Mouse (Mus musculus) embryonic facial prominence, embryonic 12.5 days (tissue): Measurements from ENCODE around the gene Htr2a. TPM values are rescaled to one million over a fixed set of nuclear protein-coding genes. Genes with fewer than 3 reads are reported as not detected.

Experiments used
- ATAC-seq: fragments of 200-750 bp; cut with Nextera tagmentation; 2 replicates; pipeline ENCODE4 v1.8.0; 2017; ENCODE audit not compliant: insufficient number of reproducible peaks, insufficient read depth, low FRiP score, low TSS enrichment
- H3K27ac ChIP-seq: fragments of 300-500 bp; sonication (generic); 2 replicates; pipeline ENCODE4 v1.5.1; 2016; ENCODE audit warnings: mild to moderate bottlenecking
- H3K27me3 ChIP-seq: fragments of 300-500 bp; sonication (generic); 2 replicates; pipeline ENCODE4 v1.6.1; 2016; ENCODE audit warnings: mild to moderate bottlenecking, moderate library complexity
- H3K36me3 ChIP-seq: fragments of 300-500 bp; sonication (generic); 2 replicates; pipeline ENCODE4 v1.6.1; 2016; ENCODE audit warnings: mild to moderate bottlenecking
- H3K4me1 ChIP-seq: fragments of 300-500 bp; sonication (generic); 2 replicates; pipeline ENCODE4 v1.6.1; 2016
- H3K4me2 ChIP-seq: fragments of 300-500 bp; sonication (generic); replicated peaks from 2 replicates; pipeline ENCODE4 v1.6.1; 2016; ENCODE audit warnings: mild to moderate bottlenecking, moderate library complexity
- H3K4me3 ChIP-seq: fragments of 300-500 bp; sonication (generic); 2 replicates; pipeline ENCODE4 v1.5.1; 2016; ENCODE audit warnings: mild to moderate bottlenecking
- H3K9ac ChIP-seq: fragments of 300-500 bp; sonication (generic); 2 replicates; pipeline ENCODE4 v1.6.1; 2016; ENCODE audit warnings: mild to moderate bottlenecking, moderate library complexity
- H3K9me3 ChIP-seq: fragments of 300-500 bp; sonication (generic); 2 replicates; pipeline ENCODE4 v1.6.1; 2016; ENCODE audit warnings: mild to moderate bottlenecking, moderate library complexity
- WGBS: fragments of 180-500 bp; shearing (Covaris S2); methylation state at CpG from one replicate; pipeline ENCODE4 v1.1.7; 2016; 5-methylcytosine and 5-hydroxymethylcytosine counted together
- polyA plus RNA-seq: library from polyadenylated mRNA; unstranded; fragments of >200 nt; fragmentation: Nextera tagmentation; extraction: Ambion mirVana; gene quantifications from 2 replicates; pipeline ENCODE4 v1.2.1, GENCODE M21; 2016

The Htr2a gene
- polyA plus RNA-seq: 0.42 TPM in 2 replicates

DNA sequence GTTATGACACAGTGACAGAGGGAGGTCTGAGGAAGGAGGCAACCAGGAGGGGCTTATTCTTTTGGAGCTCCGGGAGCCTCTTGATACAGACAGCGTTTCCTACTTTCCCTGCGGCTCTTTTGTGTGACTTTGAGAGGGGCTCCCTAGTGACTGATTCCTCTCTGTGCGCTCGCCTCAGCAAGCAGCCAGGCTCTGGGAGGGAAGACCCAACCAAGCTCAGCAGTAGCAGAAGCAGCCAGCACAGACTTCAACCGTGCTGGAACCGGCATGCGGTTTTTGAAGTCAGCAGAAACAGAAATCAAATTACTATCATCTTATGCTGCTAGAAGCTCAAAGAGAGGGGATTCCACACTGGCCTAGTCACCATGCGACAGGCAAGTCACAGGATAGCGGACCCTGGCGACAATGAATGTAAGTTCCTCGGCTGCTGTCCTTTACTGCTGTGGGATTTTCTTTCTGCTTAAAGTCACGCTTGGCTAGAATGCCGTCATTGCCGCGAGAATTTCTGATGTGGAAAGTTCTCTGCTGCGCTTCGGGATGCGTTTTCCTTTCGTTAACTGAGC lies at the start of gene Htr2a:
Htr2a (plus strand) TSS at position 22 of the 563 bp plus-strand sequence.
- ATAC-seq: no peak
- no peaks in the 10 kb centered on the region for H3K9me3 ChIP-seq
- H3K4me2 ChIP-seq: peak within 1 kb of the TSS; percentile 69
- no peaks in the 10 kb centered on the region for H3K36me3 ChIP-seq
- H3K4me3 ChIP-seq: peak within 1 kb of the TSS; percentile 36
- under 1% methylated on average over 20 of the region's 20 CpGs for WGBS
- peaks cover 11% of the 10 kb centered on the region; the same call in 1 of the 2 replicates for H3K4me1 ChIP-seq
- no peak within 1 kb of the TSS for H3K27ac ChIP-seq
- peaks cover 26% of the 10 kb centered on the region for H3K27me3 ChIP-seq
- peak within 1 kb of the TSS; percentile 38 for H3K9ac ChIP-seq

DNA sequence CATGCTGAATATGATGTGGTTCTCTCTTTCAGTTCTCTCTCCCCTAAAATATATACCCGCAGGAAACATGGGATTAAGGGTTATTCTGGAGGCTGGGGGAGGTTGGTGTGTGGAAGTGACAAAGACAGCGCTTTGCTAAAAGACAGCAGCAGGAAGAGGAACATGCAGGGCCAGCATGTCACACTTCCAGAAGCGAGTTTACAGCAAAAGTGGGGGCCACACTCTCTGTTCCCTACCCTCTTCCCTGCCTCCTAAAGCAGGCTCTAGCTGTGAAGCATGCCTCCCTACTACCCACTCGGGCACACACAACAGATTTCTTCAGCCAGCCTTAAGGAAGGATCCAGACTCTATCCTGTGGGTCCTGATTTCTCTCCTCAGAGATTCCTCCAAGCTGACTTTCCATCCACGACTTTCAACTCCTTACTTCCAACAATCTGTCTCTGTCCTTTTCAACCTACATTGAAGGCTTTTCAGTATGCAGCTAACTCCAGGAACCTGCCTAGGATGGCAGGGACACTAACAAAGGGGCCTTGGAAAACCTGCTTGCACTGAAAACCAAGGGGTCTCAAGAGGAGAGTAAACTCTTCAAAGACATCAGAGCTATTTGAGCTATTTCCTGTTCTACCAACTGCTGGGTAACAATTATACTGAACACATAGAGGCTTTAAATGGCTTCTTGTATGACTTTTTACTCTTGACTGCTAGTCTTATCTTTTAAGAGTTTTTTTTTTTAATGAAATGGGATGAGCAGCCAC lies 39.1 kb upstream of the Htr2a start:
- Histone ChIP-seq H3K4me3 (no peak overlapping the region), H3K9me3 (no peaks in the 10 kb centered on the region), H3K27ac (no peak overlapping the region), H3K4me2 (no peak overlapping the region), H3K36me3 (no peaks in the 10 kb centered on the region), H3K4me1 (no peaks in the 10 kb centered on the region), H3K9ac (no peak overlapping the region), H3K27me3 (no peaks in the 10 kb centered on the region)
- WGBS: 72% methylated on average over 5 of the region's 5 CpGs
- ATAC-seq: no peak

DNA sequence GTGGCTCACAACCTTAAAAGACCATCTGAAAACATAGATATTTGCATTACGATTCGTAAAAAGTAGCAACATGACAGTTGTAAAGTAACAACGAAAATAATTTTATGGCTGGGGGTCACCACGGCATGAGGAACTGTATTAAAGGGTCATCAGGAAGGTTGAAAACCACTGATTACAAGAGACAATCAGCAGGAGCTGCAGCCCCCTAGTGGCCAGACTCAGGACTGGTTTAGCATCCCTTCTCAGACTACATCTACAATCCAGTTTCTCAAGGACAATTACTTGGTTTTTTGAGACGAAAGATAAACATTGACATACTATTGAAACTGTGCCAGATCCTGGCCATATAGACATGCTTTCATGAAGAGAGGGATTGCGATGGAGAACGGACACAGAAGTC lies 38.1 kb upstream of the Htr2a start:
- Histone ChIP-seq H3K4me1 (no peaks in the 10 kb centered on the region), H3K4me3 (no peak overlapping the region), H3K27ac (no peak overlapping the region), H3K9ac (no peak overlapping the region), H3K4me2 (no peak overlapping the region), H3K27me3 (no peaks in the 10 kb centered on the region), H3K9me3 (no peaks in the 10 kb centered on the region), H3K36me3 (no peaks in the 10 kb centered on the region)
- no peak for ATAC-seq
- WGBS: 58% methylated on average over 7 of the region's 7 CpGs

DNA sequence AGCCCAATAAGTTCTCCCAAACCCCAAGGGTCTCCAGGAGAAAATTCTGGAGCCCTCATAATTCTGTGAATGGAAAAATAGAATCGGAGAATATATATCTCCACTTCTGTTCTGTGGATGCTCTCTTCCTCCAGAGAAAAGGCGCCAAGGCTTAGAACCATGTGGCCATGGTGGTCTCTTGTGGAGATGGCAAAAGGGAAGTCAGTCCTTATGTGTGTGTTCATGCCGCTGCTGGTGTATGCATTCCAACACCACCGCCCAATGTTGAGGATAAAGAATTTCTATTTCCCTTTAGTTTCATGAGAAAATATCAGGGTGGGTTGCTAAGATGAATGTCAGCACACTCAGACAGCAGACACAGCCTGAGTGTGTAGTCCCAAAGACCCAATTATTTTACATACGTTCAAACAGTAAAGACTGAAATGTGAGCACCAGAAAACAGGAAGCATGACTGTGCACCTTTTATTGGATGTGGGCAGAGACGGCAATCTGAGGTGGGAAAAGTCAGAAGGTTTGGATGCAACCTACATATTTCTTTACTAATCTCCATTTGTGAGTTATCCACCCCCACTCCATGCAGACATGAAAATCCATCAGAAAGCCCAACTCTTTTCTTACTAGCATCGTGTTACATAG lies 37.4 kb upstream of the Htr2a start:
- Histone ChIP-seq H3K4me3 (no peak overlapping the region), H3K4me1 (no peaks in the 10 kb centered on the region), H3K27ac (no peak overlapping the region), H3K27me3 (no peaks in the 10 kb centered on the region), H3K36me3 (no peaks in the 10 kb centered on the region), H3K4me2 (no peak overlapping the region), H3K9me3 (no peaks in the 10 kb centered on the region), H3K9ac (no peak overlapping the region)
- WGBS: 79% methylated on average over 7 of the region's 7 CpGs
- no peak for ATAC-seq

DNA sequence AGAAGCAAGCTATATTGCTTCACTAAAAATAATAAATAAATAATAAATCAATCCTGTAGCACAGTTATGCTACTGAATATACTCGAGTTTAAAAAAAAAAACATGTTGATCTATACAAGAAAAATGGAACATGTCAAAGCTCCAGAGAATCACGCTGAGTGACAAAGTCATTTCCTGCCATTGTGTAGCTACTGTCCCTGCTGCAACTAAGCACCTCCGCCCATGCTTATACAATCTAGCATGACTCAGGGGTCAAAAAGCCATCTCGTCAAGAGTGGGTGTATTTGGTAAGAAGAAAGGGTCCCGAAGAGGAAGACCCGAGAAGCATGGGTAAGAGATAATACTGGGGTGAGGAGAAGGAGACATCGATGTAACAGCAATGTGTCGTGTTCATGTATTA lies 29.3 kb upstream of the Htr2a start:
- no peak overlapping the region for H3K27ac ChIP-seq
- H3K27me3 ChIP-seq: no peaks in the 10 kb centered on the region
- no peak overlapping the region for H3K9ac ChIP-seq
- 84% methylated on average over 8 of the region's 8 CpGs for WGBS
- no peaks in the 10 kb centered on the region for H3K9me3 ChIP-seq
- H3K4me2 ChIP-seq: no peak overlapping the region
- H3K4me3 ChIP-seq: no peak overlapping the region
- no peak for ATAC-seq
- H3K4me1 ChIP-seq: no peaks in the 10 kb centered on the region
- no peaks in the 10 kb centered on the region for H3K36me3 ChIP-seq

DNA sequence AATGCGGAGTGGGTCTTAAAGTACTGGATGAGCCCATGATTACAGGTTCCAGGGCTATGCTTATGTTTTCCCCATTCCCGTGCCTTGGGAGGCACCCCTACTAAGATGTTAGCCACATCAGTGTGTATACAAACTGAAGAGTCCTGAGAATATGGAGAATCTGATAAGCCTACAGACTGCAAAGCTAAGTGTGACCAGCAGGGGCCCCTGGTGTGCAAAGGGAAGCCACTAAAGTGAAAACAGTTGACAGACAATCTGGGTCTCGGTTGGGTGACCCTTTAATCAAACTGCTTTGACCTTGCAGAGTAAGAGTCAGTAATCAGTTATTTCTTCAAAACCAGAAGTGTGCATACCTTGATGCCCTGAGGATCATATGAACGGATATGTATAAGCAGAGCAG lies 21.8 kb upstream of the Htr2a start:
- Histone ChIP-seq H3K27me3 (no peaks in the 10 kb centered on the region), H3K4me2 (no peak overlapping the region), H3K4me3 (no peak overlapping the region), H3K9ac (no peak overlapping the region), H3K9me3 (0 out of 2 replicates have a peak, but pooled peaks cover 7% of the 10 kb centered on the region), H3K36me3 (no peaks in the 10 kb centered on the region), H3K4me1 (no peaks in the 10 kb centered on the region), H3K27ac (no peak overlapping the region)
- no peak for ATAC-seq
- 45% methylated on average over 4 of the region's 4 CpGs for WGBS

DNA sequence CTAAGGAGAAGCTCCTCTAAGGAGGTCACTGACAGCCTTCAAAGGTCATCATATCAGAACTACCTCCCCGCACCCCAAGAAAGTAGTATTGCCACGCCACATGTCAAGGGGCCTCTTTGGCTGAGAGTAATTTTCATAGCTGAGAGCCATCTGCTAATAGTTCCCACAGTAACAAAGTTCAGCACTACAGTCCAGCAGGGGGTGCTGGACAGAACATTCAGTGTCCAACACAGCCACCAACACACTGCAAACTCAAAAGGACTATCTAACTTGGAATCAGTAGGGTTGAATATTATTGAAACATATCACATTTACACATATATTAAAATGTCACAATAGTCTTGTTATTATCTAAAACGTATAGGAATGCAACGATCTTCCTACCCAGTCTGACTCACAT lies 2.6 kb upstream of the Htr2a start:
- H3K9me3 ChIP-seq: no peaks in the 10 kb centered on the region
- H3K4me2 ChIP-seq: no peak overlapping the region
- WGBS: 87% methylated on average over 4 of the region's 4 CpGs
- H3K27me3 ChIP-seq: peaks cover 22% of the 10 kb centered on the region
- H3K27ac ChIP-seq: no peak overlapping the region
- ATAC-seq: no peak
- H3K36me3 ChIP-seq: no peaks in the 10 kb centered on the region
- peaks cover 9% of the 10 kb centered on the region; the same call in 1 of the 2 replicates for H3K4me1 ChIP-seq
- H3K9ac ChIP-seq: no peak overlapping the region
- no peak overlapping the region for H3K4me3 ChIP-seq

DNA sequence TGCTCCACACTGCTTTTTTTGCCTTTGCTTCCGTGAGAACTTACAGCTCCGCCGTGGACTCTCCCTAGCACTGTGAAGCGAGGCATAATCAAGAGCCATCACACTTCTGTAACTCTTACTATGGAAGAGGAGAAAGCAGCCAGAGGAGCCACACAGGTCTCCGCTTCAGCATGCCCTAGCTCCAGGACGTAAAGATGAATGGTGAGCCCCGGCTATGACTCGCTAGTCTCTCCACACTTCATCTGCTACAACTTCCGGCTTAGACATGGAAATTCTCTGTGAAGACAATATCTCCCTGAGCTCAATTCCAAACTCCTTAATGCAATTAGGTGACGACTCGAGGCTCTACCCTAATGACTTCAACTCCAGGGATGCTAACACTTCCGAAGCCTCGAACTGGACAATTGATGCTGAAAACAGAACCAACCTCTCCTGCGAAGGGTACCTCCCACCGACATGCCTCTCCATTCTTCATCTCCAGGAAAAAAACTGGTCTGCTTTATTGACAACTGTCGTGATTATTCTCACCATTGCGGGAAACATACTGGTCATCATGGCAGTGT lies 1.1 kb downstream of the Htr2a start:
- Histone ChIP-seq H3K9ac (0 out of 2 replicates have a peak overlapping the region, but pooled peaks have one; percentile 38), H3K9me3 (no peaks in the 10 kb centered on the region), H3K27ac (no peak overlapping the region), H3K4me3 (peak overlapping the region; percentile 36), H3K27me3 (peaks cover 26% of the 10 kb centered on the region), H3K36me3 (no peaks in the 10 kb centered on the region), H3K4me1 (peaks cover 11% of the 10 kb centered on the region; the same call in 1 of the 2 replicates), H3K4me2 (peak overlapping the region; percentile 69)
- no peak for ATAC-seq
- 15% methylated on average over 17 of the region's 17 CpGs for WGBS

DNA sequence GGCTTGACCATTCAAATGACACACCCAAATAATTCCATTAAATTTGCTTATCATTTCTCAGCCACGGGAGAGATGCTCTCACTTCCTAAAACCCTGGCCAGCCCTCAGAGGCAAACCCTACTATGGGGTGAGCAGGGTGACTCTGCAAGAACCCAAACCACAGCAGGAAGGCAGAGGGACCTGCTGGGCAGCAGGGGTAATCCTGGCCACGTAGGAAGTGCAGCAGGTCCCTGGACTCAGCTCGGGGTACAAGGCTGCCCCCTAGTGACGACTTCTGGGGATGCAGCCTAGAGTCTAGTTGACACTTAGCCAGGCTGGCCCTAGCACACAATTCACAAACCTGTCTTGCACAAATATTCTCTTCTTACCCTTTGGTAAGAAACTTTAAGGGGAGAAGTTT lies 2.7 kb downstream of the Htr2a start:
- WGBS: 2% methylated on average over 4 of the region's 4 CpGs
- no peak overlapping the region for H3K27ac ChIP-seq
- no peaks in the 10 kb centered on the region for H3K36me3 ChIP-seq
- no peaks in the 10 kb centered on the region for H3K9me3 ChIP-seq
- H3K4me1 ChIP-seq: peaks cover 11% of the 10 kb centered on the region; the same call in 1 of the 2 replicates
- no peak overlapping the region for H3K9ac ChIP-seq
- peaks cover 26% of the 10 kb centered on the region for H3K27me3 ChIP-seq
- H3K4me3 ChIP-seq: no peak overlapping the region
- no peak for ATAC-seq
- peak overlapping the region; percentile 25 for H3K4me2 ChIP-seq

DNA sequence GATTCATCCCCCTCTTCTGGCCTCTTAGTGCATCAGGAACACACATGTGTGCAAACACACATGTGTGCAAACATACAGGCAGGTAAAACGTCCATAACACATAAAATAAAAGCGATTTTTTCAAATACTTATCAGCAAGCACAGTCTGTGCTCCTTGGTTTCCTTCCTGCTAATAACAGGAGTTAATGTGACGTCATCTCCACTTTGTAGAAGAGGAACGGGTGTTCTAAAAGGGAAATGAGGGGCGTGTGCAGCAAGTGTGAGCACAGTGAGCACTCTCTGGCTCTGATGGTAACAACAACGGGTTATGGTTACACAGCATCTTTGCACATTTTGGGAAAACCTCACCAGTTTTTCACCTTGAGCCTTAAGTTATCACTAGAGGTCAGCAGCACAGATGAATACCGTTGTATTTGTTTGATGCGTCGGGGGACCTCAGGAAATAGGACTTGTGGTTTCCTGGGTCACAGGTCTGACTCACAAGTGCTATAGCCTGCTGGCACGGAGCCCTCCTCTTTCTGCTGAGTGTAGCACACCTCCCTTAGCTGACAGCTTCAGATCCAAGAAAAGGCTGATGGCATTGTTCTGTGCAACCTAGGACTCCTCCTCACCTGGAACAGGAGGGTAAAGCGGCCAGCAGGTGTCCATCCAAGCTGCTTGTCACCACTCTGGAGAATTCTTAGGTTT lies 5.6 kb downstream of the Htr2a start:
- no peaks in the 10 kb centered on the region for H3K36me3 ChIP-seq
- no peak overlapping the region for H3K4me3 ChIP-seq
- H3K27me3 ChIP-seq: peaks cover 14% of the 10 kb centered on the region
- no peak overlapping the region for H3K4me2 ChIP-seq
- no peak overlapping the region for H3K9ac ChIP-seq
- no peaks in the 10 kb centered on the region for H3K9me3 ChIP-seq
- WGBS: 65% methylated on average over 11 of the region's 11 CpGs
- ATAC-seq: no peak
- H3K4me1 ChIP-seq: 0 out of 2 replicates have a peak, but pooled peaks cover 6% of the 10 kb centered on the region
- no peak overlapping the region for H3K27ac ChIP-seq

DNA sequence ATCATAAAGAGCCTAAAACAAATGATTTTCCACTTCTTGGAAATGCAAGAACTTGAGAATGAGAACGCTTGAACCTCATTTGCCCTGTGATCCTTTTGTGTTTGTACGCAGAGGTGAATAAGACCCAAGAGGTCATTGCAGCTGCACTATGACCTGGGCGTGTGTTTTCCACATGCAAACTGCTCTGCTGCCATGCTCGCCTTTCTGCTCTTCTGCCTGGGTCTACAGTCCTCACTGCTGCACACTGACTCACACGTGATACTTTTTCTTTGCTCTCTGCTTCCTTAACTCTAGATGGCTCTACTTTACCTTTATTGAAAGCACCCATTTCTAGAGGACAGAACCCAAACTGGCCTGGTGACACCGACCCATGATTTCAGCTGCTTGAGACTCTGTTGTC lies 9.4 kb downstream of the Htr2a start:
- no peak for ATAC-seq
- Histone ChIP-seq H3K36me3 (no peaks in the 10 kb centered on the region), H3K9me3 (no peaks in the 10 kb centered on the region), H3K9ac (no peak overlapping the region), H3K27ac (no peak overlapping the region), H3K4me1 (no peaks in the 10 kb centered on the region), H3K4me2 (no peak overlapping the region), H3K27me3 (no peaks in the 10 kb centered on the region), H3K4me3 (no peak overlapping the region)
- WGBS: 83% methylated on average over 6 of the region's 6 CpGs
